Mouse (Mus musculus) neural tube, embryonic 11.5 days (tissue): Measurements from ENCODE around the gene Adamts12. TPM values are rescaled to one million over a fixed set of nuclear protein-coding genes. Genes with fewer than 3 reads are reported as not detected.

Experiments used
- ATAC-seq: fragments of 200-750 bp; cut with Nextera tagmentation; 2 replicates; pipeline ENCODE4 v1.8.0; 2017; ENCODE audit warnings: moderate number of reproducible peaks, mild to moderate bottlenecking, moderate TSS enrichment, moderate library complexity; ENCODE audit not compliant: insufficient read depth, low FRiP score, low TSS enrichment
- DNase-seq: peaks from one replicate; pipeline ENCODE4 v3.0.0-alpha.2; 2015; ENCODE audit warnings: low spot score
- H3K27ac ChIP-seq: fragments of 300-500 bp; sonication (generic); 2 replicates; pipeline ENCODE4 v1.5.1; 2014; ENCODE audit warnings: low read depth, mild to moderate bottlenecking, low read length
- H3K27me3 ChIP-seq: fragments of 300-500 bp; sonication (generic); 2 replicates; pipeline ENCODE4 v1.6.1; 2014; ENCODE audit warnings: mild to moderate bottlenecking, low read length, mixed read lengths; ENCODE audit not compliant: control insufficient read depth, insufficient read depth
- H3K36me3 ChIP-seq: fragments of 300-500 bp; sonication (generic); 2 replicates; pipeline ENCODE4 v1.6.1; 2014; ENCODE audit warnings: mild to moderate bottlenecking, low read length, moderate library complexity, mixed read lengths; ENCODE audit not compliant: control insufficient read depth, insufficient read depth
- H3K4me1 ChIP-seq: fragments of 300-500 bp; sonication (generic); 2 replicates; pipeline ENCODE4 v1.6.1; 2014; ENCODE audit warnings: low read length, mixed read lengths; ENCODE audit not compliant: control insufficient read depth, insufficient read depth
- H3K4me2 ChIP-seq: fragments of 300-500 bp; sonication (generic); 2 replicates; pipeline ENCODE4 v1.6.1; 2014; ENCODE audit warnings: low read depth, mild to moderate bottlenecking, moderate library complexity
- H3K4me3 ChIP-seq: fragments of 300-500 bp; sonication (generic); 2 replicates; pipeline ENCODE4 v1.5.1; 2014; ENCODE audit warnings: low read depth, low read length
- H3K9ac ChIP-seq: fragments of 300-500 bp; sonication (generic); 2 replicates; pipeline ENCODE4 v1.6.1; 2014; ENCODE audit warnings: mild to moderate bottlenecking, low read length
- H3K9me3 ChIP-seq: fragments of 300-500 bp; sonication (generic); 2 replicates; pipeline ENCODE4 v1.6.1; 2016; ENCODE audit warnings: low read length; ENCODE audit not compliant: control insufficient read depth
- WGBS: fragments of 180-500 bp; shearing (Covaris S2); extraction: QIAGEN DNeasy Blood & Tissue Kit; methylation state at CpG from one replicate; pipeline ENCODE4 v1.1.7; 2014; 5-methylcytosine and 5-hydroxymethylcytosine counted together
- polyA plus RNA-seq: library from polyadenylated mRNA; unstranded; fragments of >200 nt; fragmentation: Nextera tagmentation; extraction: Ambion mirVana; gene quantifications from 2 replicates; pipeline ENCODE4 v1.2.1, GENCODE M21; 2014

The Adamts12 gene
- polyA plus RNA-seq, 1 experiment from 2014 or later: 1.6 TPM

DNA sequence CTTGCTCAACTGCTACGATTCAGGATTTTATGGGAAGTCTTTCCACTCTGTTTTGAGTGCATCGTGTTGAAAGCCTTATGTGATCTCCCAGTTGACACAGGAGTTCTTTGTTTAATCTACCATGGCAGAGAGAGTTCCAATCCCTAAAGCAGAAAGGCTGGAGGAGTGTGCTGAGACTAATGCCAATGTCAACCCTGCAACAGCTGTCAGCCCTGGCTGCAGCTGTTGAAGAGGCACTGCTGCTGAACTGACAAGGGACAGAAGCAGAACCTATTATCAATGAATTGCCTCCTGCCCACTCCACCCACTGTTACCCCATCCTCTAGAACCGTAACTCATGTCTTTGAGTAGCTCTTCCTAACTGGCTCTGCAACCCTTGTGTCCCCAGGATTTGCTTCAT lies 101.3 kb downstream of the Adamts12 start:
- H3K4me3 ChIP-seq: no peak overlapping the region
- WGBS: 49% methylated on average over 3 of the region's 3 CpGs
- no peaks in the 10 kb centered on the region for H3K9me3 ChIP-seq
- ATAC-seq (no peak), DNase-seq (no peak)
- no peak overlapping the region for H3K9ac ChIP-seq
- H3K4me1 ChIP-seq: no peaks in the 10 kb centered on the region
- H3K36me3 ChIP-seq: no peaks in the 10 kb centered on the region
- no peaks in the 10 kb centered on the region for H3K27me3 ChIP-seq
- no peak overlapping the region for H3K4me2 ChIP-seq
- no peak overlapping the region for H3K27ac ChIP-seq

GRCm38 (mm10) chr15:11173884-11174470 lies 109.4 kb downstream of the Adamts12 start:
- H3K9me3 ChIP-seq: no peaks in the 10 kb centered on the region
- no peaks in the 10 kb centered on the region; the same call in 1 of the 2 replicates for H3K4me1 ChIP-seq
- ATAC-seq (no peak), DNase-seq (no peak)
- no peaks in the 10 kb centered on the region for H3K36me3 ChIP-seq
- WGBS: 81% methylated on average over 7 of the region's 7 CpGs
- H3K9ac ChIP-seq: no peak overlapping the region
- H3K4me2 ChIP-seq: no peak overlapping the region
- no peak overlapping the region for H3K27ac ChIP-seq
- no peak overlapping the region for H3K4me3 ChIP-seq
- no peaks in the 10 kb centered on the region for H3K27me3 ChIP-seq

DNA sequence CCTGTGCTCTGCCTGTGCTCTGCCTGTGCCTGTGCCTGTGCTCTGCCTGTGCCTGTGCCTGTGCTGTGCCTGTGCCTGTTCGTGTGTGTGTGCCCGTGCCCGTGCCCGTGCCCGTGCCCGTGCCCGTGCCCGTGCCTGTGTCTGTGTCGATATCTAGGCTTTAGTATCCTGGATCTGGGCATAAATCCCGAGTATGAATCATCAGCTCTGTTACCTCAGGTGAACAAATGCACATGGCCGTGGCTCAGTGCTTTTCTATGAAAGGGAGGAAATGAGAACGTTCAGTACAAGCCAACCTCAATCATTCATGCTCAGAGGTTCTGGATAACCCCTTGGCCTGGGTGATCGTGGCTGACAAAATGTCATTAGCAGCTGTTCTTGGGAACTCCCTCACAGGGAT lies 110.3 kb downstream of the Adamts12 start:
- Histone ChIP-seq H3K9ac (no peak overlapping the region), H3K4me3 (no peak overlapping the region), H3K36me3 (no peaks in the 10 kb centered on the region), H3K27ac (no peak overlapping the region), H3K4me2 (no peak overlapping the region), H3K9me3 (no peaks in the 10 kb centered on the region), H3K4me1 (no peaks in the 10 kb centered on the region; the same call in 1 of the 2 replicates), H3K27me3 (no peaks in the 10 kb centered on the region)
- peak; percentile 12 for DNase-seq
- ATAC-seq: no peak
- WGBS: 85% methylated on average over 13 of the region's 13 CpGs

- ATAC-seq (peak; percentile 23; the same call in 1 of the 2 replicates), DNase-seq (peak; percentile 20)
- Histone ChIP-seq H3K4me1 (no peaks in the 10 kb centered on the region; the same call in 1 of the 2 replicates), H3K9me3 (no peaks in the 10 kb centered on the region), H3K27me3 (no peaks in the 10 kb centered on the region), H3K27ac (no peak overlapping the region), H3K4me3 (no peak overlapping the region), H3K36me3 (no peaks in the 10 kb centered on the region), H3K4me2 (no peak overlapping the region), H3K9ac (no peak overlapping the region)
- whole genome bisulfite sequencing: 45% methylated on average over 9 of the region's 9 CpGs
Measured at GRCm38 (mm10) chr15:11177448-11177847, 112.9 kb downstream of the Adamts12 start.

DNA sequence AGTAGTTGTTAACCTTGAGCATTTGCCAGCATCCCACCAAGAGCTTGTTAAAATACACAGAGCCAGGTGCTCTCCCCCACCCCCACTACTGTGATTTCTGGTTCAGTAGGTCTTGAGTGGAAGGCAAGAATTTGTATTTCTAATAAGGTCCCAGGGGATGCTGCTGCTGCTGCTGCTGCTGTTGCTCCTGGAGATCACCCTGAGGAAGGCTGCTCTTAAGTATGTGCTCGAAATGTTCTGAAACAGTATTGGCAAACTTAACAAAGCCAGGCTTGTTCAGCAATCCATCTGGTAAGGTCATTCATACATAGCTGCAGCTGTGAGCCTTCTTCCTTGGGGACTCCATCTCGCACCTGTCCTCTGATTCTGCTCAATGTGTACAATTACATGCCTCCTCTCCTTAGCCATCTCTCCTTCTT lies 115.2 kb downstream of the Adamts12 start:
- H3K27ac ChIP-seq: no peak overlapping the region
- no peak overlapping the region for H3K9ac ChIP-seq
- no peaks in the 10 kb centered on the region for H3K36me3 ChIP-seq
- H3K4me1 ChIP-seq: no peaks in the 10 kb centered on the region; the same call in 1 of the 2 replicates
- H3K4me2 ChIP-seq: no peak overlapping the region
- DNase-seq: peak; percentile 46
- no peaks in the 10 kb centered on the region for H3K9me3 ChIP-seq
- no peak overlapping the region for H3K4me3 ChIP-seq
- WGBS: 58% methylated on average over 2 of the region's 2 CpGs
- no peak for ATAC-seq
- H3K27me3 ChIP-seq: no peaks in the 10 kb centered on the region

GRCm38 (mm10) chr15:11186711-11187110 lies 122.1 kb downstream of the Adamts12 start:
- Histone ChIP-seq H3K36me3 (no peaks in the 10 kb centered on the region), H3K9ac (no peak overlapping the region), H3K27me3 (no peaks in the 10 kb centered on the region), H3K4me3 (no peak overlapping the region), H3K4me1 (no peaks in the 10 kb centered on the region), H3K9me3 (no peaks in the 10 kb centered on the region), H3K27ac (no peak overlapping the region), H3K4me2 (no peak overlapping the region)
- DNase-seq (no peak), ATAC-seq (no peak)
- 88% methylated on average over 4 of the region's 4 CpGs for WGBS

DNA sequence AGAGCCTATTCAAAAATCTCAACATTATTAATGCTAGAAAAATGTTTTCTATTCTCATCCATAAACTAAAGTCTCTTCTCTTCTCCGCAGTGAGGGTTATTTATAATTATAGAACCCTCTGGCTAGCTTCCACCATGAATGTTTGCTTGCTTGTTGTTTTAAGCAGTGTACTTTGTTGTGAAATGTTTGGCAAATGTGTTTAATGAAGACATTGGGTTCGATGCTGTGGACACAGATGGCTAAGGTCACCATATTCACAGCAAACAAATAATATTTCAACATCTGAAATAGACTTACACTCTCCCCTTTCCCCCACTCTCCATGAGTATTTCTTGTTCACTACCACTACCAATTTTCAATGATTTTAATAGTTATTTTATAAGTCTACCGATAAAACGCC lies 125.9 kb downstream of the Adamts12 start:
- H3K4me2 ChIP-seq: no peak overlapping the region
- H3K4me1 ChIP-seq: no peaks in the 10 kb centered on the region
- H3K4me3 ChIP-seq: no peak overlapping the region
- no peaks in the 10 kb centered on the region for H3K9me3 ChIP-seq
- ATAC-seq: no peak
- H3K36me3 ChIP-seq: no peaks in the 10 kb centered on the region
- H3K27ac ChIP-seq: no peak overlapping the region
- H3K9ac ChIP-seq: no peak overlapping the region
- WGBS: 83% methylated on average over 4 of the region's 4 CpGs
- H3K27me3 ChIP-seq: no peaks in the 10 kb centered on the region
- no peak for DNase-seq

DNA sequence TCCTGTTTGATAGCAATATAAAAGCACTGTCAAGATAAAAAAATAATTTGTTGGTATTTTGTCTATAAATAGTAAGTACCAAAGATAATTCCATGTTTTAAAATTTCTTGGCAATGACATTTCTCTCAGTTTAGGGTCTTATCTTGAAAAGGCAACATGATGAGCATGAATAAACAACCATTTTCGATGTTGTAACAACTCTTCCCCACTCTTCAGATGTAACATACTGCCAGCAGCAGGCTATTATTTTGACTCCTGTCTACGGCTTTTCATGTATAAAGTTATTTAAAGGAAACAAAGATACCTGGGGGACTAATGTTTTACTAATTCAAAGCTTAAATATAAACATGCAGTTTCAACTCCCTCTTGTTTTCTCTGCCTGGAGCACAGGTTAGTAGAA lies 128.2 kb downstream of the Adamts12 start:
- Histone ChIP-seq H3K9ac (no peak overlapping the region), H3K9me3 (no peaks in the 10 kb centered on the region), H3K4me3 (no peak overlapping the region), H3K27me3 (no peaks in the 10 kb centered on the region), H3K4me2 (no peak overlapping the region), H3K4me1 (no peaks in the 10 kb centered on the region), H3K27ac (no peak overlapping the region), H3K36me3 (no peaks in the 10 kb centered on the region)
- WGBS: 88% methylated on average over 2 of the region's 2 CpGs
- DNase-seq (no peak), ATAC-seq (no peak)

DNA sequence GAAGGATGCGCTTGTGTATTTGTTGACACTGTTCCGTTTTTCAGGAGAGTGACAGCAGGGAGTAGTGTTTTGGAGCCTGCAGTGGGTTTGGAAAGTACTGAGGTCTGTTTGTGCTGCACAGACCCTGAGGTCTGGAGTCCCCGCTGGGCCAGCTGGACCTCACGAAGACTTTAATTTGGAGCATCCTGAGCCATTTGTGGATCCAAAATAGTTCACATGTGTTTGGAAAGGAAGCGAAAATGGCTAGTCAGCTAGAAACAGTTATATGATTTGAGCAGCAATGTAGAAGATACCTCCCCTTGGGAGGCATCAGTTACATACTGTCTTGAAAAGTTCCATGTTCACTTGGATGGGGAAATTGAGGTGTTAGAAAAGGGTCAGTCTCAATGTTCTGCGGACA lies 132.5 kb downstream of the Adamts12 start:
- H3K27ac ChIP-seq: no peak overlapping the region
- 69% methylated on average over 6 of the region's 6 CpGs for WGBS
- no peak overlapping the region for H3K9ac ChIP-seq
- no peaks in the 10 kb centered on the region for H3K36me3 ChIP-seq
- H3K4me2 ChIP-seq: no peak overlapping the region
- DNase-seq (no peak), ATAC-seq (no peak)
- no peaks in the 10 kb centered on the region for H3K27me3 ChIP-seq
- no peak overlapping the region for H3K4me3 ChIP-seq
- no peaks in the 10 kb centered on the region for H3K4me1 ChIP-seq
- H3K9me3 ChIP-seq: no peaks in the 10 kb centered on the region
